Mouse (Mus musculus) heart, postnatal 0 days (tissue): Measurements from ENCODE around the gene Msantd3. TPM values are rescaled to one million over a fixed set of nuclear protein-coding genes. Genes with fewer than 3 reads are reported as not detected.

ENCODE experiments used
- ATAC-seq: fragments of 200-750 bp; cut with Nextera tagmentation; 2 replicates; pipeline ENCODE4 v1.8.0; 2017; ENCODE audit warnings: low read depth, moderate number of reproducible peaks, moderate library complexity; ENCODE audit not compliant: insufficient read depth
- DNase-seq: peaks from one replicate; pipeline ENCODE4 v3.0.0-alpha.2; 2016; ENCODE audit warnings: low spot score
- H3K27ac ChIP-seq: fragments of 300-500 bp; sonication (generic); 2 replicates; pipeline ENCODE4 v1.5.1; 2014; ENCODE audit warnings: low read depth, mild to moderate bottlenecking
- H3K27me3 ChIP-seq: fragments of 300-500 bp; sonication (generic); 2 replicates; pipeline ENCODE4 v1.6.1; 2014; ENCODE audit warnings: low read length, mixed read lengths; ENCODE audit not compliant: control insufficient read depth, insufficient read depth
- H3K36me3 ChIP-seq: fragments of 300-500 bp; sonication (generic); replicated peaks from 2 replicates; pipeline ENCODE4 v1.6.1; 2014; ENCODE audit warnings: low read length, mixed read lengths; ENCODE audit not compliant: control insufficient read depth, insufficient read depth
- H3K4me1 ChIP-seq: fragments of 300-500 bp; sonication (generic); 2 replicates; pipeline ENCODE4 v1.6.1; 2014; ENCODE audit warnings: antibody characterized with exemption; ENCODE audit not compliant: control insufficient read depth, insufficient read depth
- H3K4me2 ChIP-seq: fragments of 300-500 bp; sonication (generic); 2 replicates; pipeline ENCODE4 v1.6.1; 2014; ENCODE audit warnings: low read depth, mild to moderate bottlenecking, low read length, moderate library complexity
- H3K4me3 ChIP-seq: fragments of 300-500 bp; sonication (generic); 2 replicates; pipeline ENCODE4 v1.5.1; 2014; ENCODE audit warnings: low read depth, low read length
- H3K9ac ChIP-seq: fragments of 300-500 bp; sonication (generic); replicated peaks from 2 replicates; pipeline ENCODE4 v1.6.1; 2014; ENCODE audit warnings: low read depth, low read length, mixed read lengths
- H3K9me3 ChIP-seq: fragments of 300-500 bp; sonication (generic); replicated peaks from 2 replicates; pipeline ENCODE4 v1.6.1; 2016; ENCODE audit warnings: low read length; ENCODE audit not compliant: control insufficient read depth
- CTCF ChIP-seq: IDR thresholded peaks from 2 replicates; pipeline ENCODE4 v1.5.1; 2016; ENCODE audit warnings: antibody characterized with exemption, control low read depth, low read depth
- EP300 ChIP-seq: IDR thresholded peaks from 2 replicates; pipeline ENCODE4 v1.6.1; 2016; ENCODE audit warnings: antibody characterized with exemption, low read depth
- WGBS: fragments of 180-500 bp; shearing (Covaris S2); extraction: QIAGEN DNeasy Blood & Tissue Kit; methylation state at CpG from one replicate; pipeline ENCODE4 v1.1.7; 2014; 5-methylcytosine and 5-hydroxymethylcytosine counted together
- polyA plus RNA-seq: library from polyadenylated mRNA; unstranded; fragments of >200 nt; fragmentation: Nextera tagmentation; extraction: Ambion mirVana; gene quantifications from 2 replicates; pipeline ENCODE4 v1.2.1, GENCODE M21; 2015
- total RNA-seq: library from RNA; depleted of rRNA; stranded (reverse); fragments of >200 nt; gene quantifications from 2 replicates; pipeline ENCODE4 v1.2.3, GENCODE M21; 2014; ENCODE audit warnings: low replicate concordance

Gene Msantd3
- total and polyA plus RNA-seq, 2 experiments from 2014 or later, result 18.1 to 23.0 TPM

DNA sequence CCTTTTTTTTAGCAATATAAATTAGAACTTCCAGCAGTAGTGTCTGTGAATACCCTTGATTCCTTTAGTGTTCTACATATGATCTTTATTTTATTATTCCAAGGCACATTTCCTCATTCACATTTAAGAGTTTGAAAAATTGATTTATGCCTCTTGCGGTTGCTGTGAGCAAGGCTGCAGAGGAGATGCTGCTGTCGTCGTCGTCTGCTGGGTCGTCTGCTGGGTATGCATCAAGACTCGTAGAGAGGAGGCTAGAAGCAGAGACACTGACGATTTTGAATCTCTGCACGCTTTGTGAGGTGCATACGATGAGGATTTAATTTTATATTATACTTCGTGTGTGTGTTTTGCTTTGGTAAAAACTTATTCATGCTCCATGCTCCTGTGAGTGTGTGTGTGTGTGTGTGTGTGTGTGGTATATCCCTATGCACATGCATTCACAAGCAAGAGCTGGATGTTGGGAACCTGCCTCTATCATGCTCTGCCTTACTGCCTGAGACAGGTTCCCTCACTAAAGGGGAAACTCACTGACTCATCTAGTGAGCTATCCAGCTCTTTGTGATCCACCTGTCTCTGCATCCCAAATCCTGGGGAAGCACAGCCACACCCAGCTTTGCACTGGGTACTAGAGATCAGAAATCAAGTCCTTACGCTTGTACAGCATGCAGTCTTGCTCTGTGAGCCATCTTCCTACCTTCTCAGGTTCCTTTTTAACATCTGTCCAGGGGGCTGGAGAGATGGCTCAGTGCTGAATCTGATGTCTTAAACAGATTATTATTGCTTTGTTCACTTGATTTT is 7.7 kb upstream of the Msantd3 start:
- Histone ChIP-seq H3K4me3 (no peak overlapping the region), H3K36me3 (no peaks in the 10 kb centered on the region), H3K4me2 (no peak overlapping the region), H3K27ac (no peak overlapping the region), H3K9me3 (no peaks in the 10 kb centered on the region), H3K27me3 (no peaks in the 10 kb centered on the region), H3K4me1 (no peaks in the 10 kb centered on the region), H3K9ac (no peak overlapping the region)
- TF ChIP-seq CTCF (no peak), EP300 (no peak)
- DNase-seq, result no peak
- no peak for ATAC-seq
- 80% methylated on average over 11 of the region's 11 CpGs for WGBS

DNA sequence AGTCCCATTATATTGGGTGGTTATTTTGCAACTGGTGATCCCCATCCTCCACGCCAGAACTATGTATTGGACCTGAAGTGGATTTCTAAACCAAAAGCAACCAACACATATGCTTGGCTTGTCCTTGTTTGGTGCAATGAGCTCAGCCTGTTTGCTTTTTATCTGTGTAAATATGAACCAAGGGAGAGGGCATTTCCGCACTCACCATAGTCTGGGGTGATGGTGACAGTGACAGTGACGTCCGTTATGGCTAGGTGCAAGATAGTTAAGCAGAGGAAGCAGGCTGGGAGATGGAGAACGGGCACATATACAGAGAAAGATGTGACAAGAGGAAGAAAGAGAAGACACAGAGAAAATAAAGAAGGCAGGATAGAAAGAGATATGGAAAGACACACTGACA is 3.5 kb upstream of the Msantd3 start:
- DNase-seq, result no peak
- 69% methylated on average over 5 of the region's 5 CpGs for WGBS
- H3K27ac ChIP-seq, result no peak overlapping the region
- ATAC-seq, result no peak
- no peak overlapping the region for H3K9ac ChIP-seq
- H3K4me2 ChIP-seq, result no peak overlapping the region
- H3K4me1 ChIP-seq, result 0 out of 2 replicates have a peak, but pooled peaks cover under 1% of the 10 kb centered on the region
- no peak overlapping the region for H3K4me3 ChIP-seq
- no peaks in the 10 kb centered on the region for H3K9me3 ChIP-seq
- H3K36me3 ChIP-seq, result no peaks in the 10 kb centered on the region
- no peaks in the 10 kb centered on the region for H3K27me3 ChIP-seq
- no peak for TF ChIP-seq CTCF
- no peak for TF ChIP-seq EP300

DNA sequence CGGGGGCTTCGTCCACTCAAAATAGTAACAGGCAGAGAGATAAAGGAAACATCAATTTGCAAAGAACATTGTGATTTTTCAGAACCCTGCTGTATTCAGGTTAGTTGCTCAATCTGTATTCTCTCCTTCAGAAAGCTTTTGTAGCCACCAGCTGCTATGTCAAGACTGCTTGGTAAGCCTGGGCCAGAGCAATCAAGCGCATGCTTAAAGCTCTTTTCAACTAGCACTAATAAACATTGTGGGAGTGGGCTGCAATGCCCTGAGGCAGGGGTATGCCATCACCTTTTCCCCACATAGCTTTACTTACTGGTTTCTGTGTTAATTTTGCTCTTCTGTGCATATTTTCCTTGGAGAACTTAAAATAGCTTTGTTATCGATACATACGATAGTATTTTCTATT is 2.7 kb upstream of the Msantd3 start:
- DNase-seq (no peak), ATAC-seq (no peak)
- Histone ChIP-seq H3K4me3 (no peak overlapping the region), H3K27ac (no peak overlapping the region), H3K9me3 (no peaks in the 10 kb centered on the region), H3K4me1 (peaks cover 8% of the 10 kb centered on the region), H3K36me3 (no peaks in the 10 kb centered on the region), H3K4me2 (no peak overlapping the region), H3K9ac (no peak overlapping the region), H3K27me3 (no peaks in the 10 kb centered on the region)
- 76% methylated on average over 5 of the region's 5 CpGs for WGBS
- TF ChIP-seq CTCF (no peak), EP300 (no peak)

DNA sequence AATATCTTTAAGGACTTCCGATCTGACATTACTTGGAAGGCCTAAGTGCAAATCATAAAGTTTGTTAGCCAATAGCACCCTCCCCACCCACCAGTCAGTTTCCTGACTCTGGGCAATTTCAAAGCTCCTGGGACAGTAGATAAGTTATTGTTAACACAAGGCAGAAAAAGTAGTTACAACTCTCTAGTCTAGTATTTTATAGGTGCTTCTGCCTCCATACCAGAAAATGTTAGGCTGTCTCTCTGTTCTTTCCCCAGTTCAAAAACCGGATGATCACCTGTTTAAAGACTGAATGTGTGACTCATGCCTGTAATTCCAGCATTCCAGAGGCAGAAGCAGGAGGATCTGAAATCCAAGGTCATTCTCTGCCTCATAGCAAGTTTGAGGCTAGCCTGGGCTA is 1.2 kb upstream of the Msantd3 start:
- no peaks in the 10 kb centered on the region for H3K27me3 ChIP-seq
- peaks cover 22% of the 10 kb centered on the region for H3K4me1 ChIP-seq
- TF ChIP-seq EP300, result no peak
- TF ChIP-seq CTCF, result no peak
- H3K9ac ChIP-seq, result no peak overlapping the region
- H3K4me2 ChIP-seq, result no peak overlapping the region
- no peaks in the 10 kb centered on the region for H3K9me3 ChIP-seq
- H3K4me3 ChIP-seq, result no peak overlapping the region
- H3K27ac ChIP-seq, result no peak overlapping the region
- ATAC-seq, result no peak
- DNase-seq, result no peak
- H3K36me3 ChIP-seq, result no peaks in the 10 kb centered on the region
- 89% methylated on average over 2 of the region's 2 CpGs for WGBS

DNA sequence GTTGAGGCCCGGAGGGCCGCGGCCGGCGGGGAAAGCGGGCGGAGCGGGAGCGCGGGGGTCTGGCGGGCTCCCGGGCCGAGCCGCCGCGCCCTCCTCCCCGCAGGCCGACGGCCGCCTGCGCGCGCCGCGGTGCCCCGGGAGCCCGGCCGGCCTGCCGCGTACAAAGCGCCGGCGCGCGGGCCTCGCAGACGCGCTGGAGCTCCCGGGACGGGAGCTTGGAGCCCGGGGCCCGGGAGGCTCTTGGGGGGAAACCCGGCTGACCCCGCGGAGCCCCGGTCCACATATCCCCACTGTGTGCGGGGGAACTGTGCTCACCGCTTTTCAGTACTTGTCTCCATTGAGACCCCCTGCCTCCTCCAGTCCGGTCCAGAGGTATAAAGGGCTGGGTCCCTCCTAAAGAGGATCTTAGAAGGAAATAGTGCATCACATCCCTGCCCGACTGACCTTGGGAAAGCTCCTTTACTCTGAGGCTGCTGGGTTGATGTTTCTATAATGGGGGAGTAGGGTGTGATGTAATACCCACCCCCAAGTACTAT is 909 bp downstream of the Msantd3 start:
- peak; percentile 43 for DNase-seq
- TF ChIP-seq EP300 (no peak), CTCF (no peak)

More for the DNA sequence above, 909 bp downstream of the Msantd3 start:
- peak overlapping the region; percentile 93 for H3K27ac ChIP-seq
- H3K36me3 ChIP-seq, result no peaks in the 10 kb centered on the region
- peak overlapping the region; percentile 97 for H3K9ac ChIP-seq
- peak overlapping the region; percentile 85 for H3K4me3 ChIP-seq
- no peaks in the 10 kb centered on the region for H3K9me3 ChIP-seq
- WGBS, result under 1% methylated on average over 46 of the region's 50 CpGs
- no peaks in the 10 kb centered on the region for H3K27me3 ChIP-seq
- H3K4me1 ChIP-seq, result peaks cover 42% of the 10 kb centered on the region
- peak overlapping the region; percentile 95 for H3K4me2 ChIP-seq
- peak; percentile 53 for ATAC-seq
